Mouse (Mus musculus) gastrocnemius, postnatal 4 days (tissue): Measurements from ENCODE around the gene Bnc2. TPM values are rescaled to one million over a fixed set of nuclear protein-coding genes. Genes with fewer than 3 reads are reported as not detected.

ENCODE experiments used
- total RNA-seq, 2 experiments: library from RNA; stranded (reverse); gene quantifications; 2 replicates each; pipeline ENCODE4 v1.2.3; 2021

Gene Bnc2
- total RNA-seq, 2 experiments from 2014 or later: 15.5 to 17.2 TPM

Other genes starting within 250 kb of the Bnc2 start
- gene Cntln, start 209.0 kb upstream of the Bnc2 start, total RNA-seq: 10 to 100 TPM; 11.2 to 14.2 TPM